Mouse (Mus musculus): ENCODE data around the gene Mxi1.

- TF ChIP-seq CTCF (IDR thresholded peaks at IDR 0.05; ENCODE audit: low read depth) (no peak), EP300 (optimal IDR thresholded peaks at IDR 0.05) (no peak)
These were observed 46.2 kb upstream of the Mxi1 start for GRCm38 (mm10) chr19:53263859-53264733.
